Mouse (Mus musculus) cerebellum, adult 2 months (tissue): ENCODE results near the gene Btg1-ps2. TPM values are rescaled to one million over a fixed set of nuclear protein-coding genes. Genes with fewer than 3 reads are reported as not detected.
A peak's percentile ranks its signal among the peaks of the same experiment; 100 is the strongest.
"Not testable (repeated sequence)": the region's sequence is repeated elsewhere in the genome, so short reads cannot be mapped to it uniquely, and the experiment has no call there.

ENCODE experiments used
- DNase-seq, 2 experiments: peaks; one replicate each; pipeline ENCODE4 v3.0.0; 2021
- H3K27ac ChIP-seq: fragments of 200-500 bp; 2 replicates; pipeline ENCODE4 v1.5.1; 2012; ENCODE audit warnings: low read length, control low read depth, inconsistent platforms; ENCODE audit not compliant: insufficient read depth
- H3K27me3 ChIP-seq: fragments of 200-500 bp; 2 replicates; pipeline ENCODE4 v1.6.1; 2012; ENCODE audit warnings: inconsistent platforms, mild to moderate bottlenecking, low read length, moderate library complexity; ENCODE audit not compliant: control insufficient read depth, insufficient read depth
- H3K4me1 ChIP-seq: fragments of 200-500 bp; 2 replicates; pipeline ENCODE4 v1.6.1; 2011; ENCODE audit warnings: low read length; ENCODE audit not compliant: control insufficient read depth, insufficient read depth
- H3K4me3 ChIP-seq: fragments of 200-500 bp; replicated peaks from 2 replicates; pipeline ENCODE3; 2011; ENCODE audit warnings: mild to moderate bottlenecking, low read depth, low read length, control low read depth; ENCODE audit not compliant: insufficient read depth
- CTCF ChIP-seq: fragments of 200-500 bp; IDR thresholded peaks from 2 replicates; pipeline ENCODE4 v1.5.1; 2011; ENCODE audit warnings: low read depth, mild to moderate bottlenecking, control low read depth, low read length, moderate library complexity, borderline replicate concordance; ENCODE audit not compliant: insufficient read depth
- POLR2A ChIP-seq: fragments of 200-500 bp; IDR thresholded peaks from 2 replicates; pipeline ENCODE4 v1.6.1; 2011; ENCODE audit warnings: low read length, control low read depth, borderline replicate concordance; ENCODE audit not compliant: insufficient read depth
- WGBS: fragments of 180-500 bp; shearing (Covaris S2); methylation state at CpG from one replicate; pipeline ENCODE4 v1.1.7; 2018; 5-methylcytosine and 5-hydroxymethylcytosine counted together
- polyA plus RNA-seq: library from polyadenylated mRNA; depleted of rRNA; stranded (reverse); fragments of >200 nt; gene quantifications from 2 replicates; pipeline ENCODE4 v1.2.3, GENCODE M21; 2012; rRNA removed

Btg1-ps2 gene
- not detected in 2 replicates for polyA plus RNA-seq

DNA sequence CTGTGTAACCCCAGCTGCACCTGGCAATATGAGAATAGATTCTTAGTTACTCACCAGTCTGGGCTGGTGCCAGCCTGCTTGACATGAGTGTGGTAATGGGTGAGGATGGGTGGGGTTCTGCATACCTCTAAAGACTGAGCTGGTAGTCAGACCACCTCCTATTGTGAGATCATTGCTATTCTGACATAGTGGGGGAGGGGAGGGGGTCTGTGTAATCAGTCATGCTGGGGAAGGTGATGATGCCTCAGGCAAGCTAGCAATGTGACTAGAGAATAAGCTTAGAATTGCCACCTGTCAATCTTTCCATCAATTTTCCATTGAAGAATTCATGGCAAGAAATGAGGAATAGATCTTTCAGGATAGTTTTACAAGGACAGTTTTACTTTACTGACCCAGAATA is at the start of gene Btg1-ps2:
Gene Btg1-ps2, minus strand, starts transcription at position 101 of the 400 bp plus-strand sequence.
- H3K4me3 ChIP-seq, H3K27ac ChIP-seq, H3K4me1 ChIP-seq, DNase-seq, H3K27me3 ChIP-seq: not testable (repeated sequence)

DNA sequence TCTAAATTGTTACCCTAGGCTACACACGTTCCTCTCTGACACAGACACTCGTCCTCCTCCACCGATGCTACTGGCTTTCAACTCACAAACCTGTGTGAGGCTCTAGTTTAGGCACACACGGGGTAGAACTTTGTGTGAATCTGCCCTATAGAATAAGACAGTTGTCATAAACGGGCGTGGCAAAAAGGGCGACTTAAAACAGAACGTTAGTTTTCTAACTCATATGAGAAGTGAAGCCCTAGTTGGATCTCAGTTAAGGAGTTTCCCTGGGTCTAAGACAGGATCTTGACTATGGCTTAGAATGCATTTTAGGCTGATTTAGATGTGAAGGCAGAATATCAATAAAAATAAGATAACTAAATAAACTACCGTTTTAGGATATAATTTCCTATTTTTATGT is 42.1 kb upstream of the Btg1-ps2 start, which contains the start of gene Rhox11:
Gene Rhox11, minus strand, starts transcription at position 101 of the 400 bp plus-strand sequence.
- Histone ChIP-seq H3K27ac (no peak within 1 kb of the TSS), H3K4me1 (no peaks in the 10 kb centered on the region), H3K4me3 (no peak within 1 kb of the TSS), H3K27me3 (no peaks in the 10 kb centered on the region)
- TF ChIP-seq POLR2A, result no peak
- no peak for TF ChIP-seq CTCF
- no peak for DNase-seq
- WGBS, result 84% methylated on average over 9 of the region's 9 CpGs

DNA sequence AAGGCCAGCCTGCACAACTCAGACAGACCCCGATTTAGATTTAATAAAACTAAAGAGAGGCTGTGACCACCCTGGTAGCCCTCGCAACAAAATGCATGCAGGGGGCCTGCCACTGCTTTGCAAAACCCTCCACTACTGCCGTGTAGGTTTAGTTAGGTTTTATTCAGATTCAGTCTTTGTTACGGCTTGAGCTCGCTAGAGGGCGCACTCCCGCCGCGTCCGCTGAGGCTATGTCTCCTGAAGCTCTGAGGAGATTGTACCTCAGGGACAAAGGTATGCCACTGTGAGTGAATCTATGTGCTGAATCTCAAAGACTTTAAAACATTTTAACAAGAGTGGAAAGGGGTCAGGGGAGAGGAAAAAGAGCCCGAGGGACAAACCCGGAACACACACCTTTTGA is 41.3 kb upstream of the Btg1-ps2 start:
- TF ChIP-seq POLR2A (no peak), CTCF (peak; percentile 54)
- Histone ChIP-seq H3K4me3 (no peak overlapping the region), H3K27me3 (no peaks in the 10 kb centered on the region), H3K27ac (no peak overlapping the region), H3K4me1 (no peaks in the 10 kb centered on the region)
- DNase-seq, result peak; percentile 20 to 45
- WGBS, result 13% methylated on average over 12 of the region's 12 CpGs

DNA sequence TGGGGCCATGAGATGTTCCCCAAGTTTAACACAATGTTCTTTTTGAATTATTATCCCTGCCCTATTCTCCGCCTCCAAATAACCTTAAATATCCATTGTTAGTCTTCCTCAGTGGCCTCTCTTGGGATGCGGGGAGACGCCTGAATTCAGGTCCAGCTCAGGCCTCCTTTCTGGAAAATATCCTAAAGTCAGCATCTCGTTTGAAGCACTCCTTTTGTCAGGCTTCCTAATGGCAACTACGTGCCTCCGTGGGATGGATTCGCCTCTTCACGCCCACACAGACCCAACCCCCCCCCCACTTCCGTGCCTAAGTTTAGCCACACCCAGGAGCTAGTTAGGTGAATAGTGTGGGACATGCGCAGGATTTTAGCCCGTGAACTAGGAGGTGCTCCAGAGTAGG is 23.3 kb upstream of the Btg1-ps2 start, which contains the start of gene Rhox10:
Gene Rhox10, plus strand, starts transcription at position 301 of the 400 bp plus-strand sequence.
- H3K27ac ChIP-seq, result no peak within 1 kb of the TSS
- no peak within 1 kb of the TSS for H3K4me3 ChIP-seq
- no peak for DNase-seq
- H3K27me3 ChIP-seq, result no peaks in the 10 kb centered on the region
- TF ChIP-seq CTCF, result no peak
- no peak for TF ChIP-seq POLR2A
- no peaks in the 10 kb centered on the region for H3K4me1 ChIP-seq
- 89% methylated on average over 11 of the region's 11 CpGs for WGBS

DNA sequence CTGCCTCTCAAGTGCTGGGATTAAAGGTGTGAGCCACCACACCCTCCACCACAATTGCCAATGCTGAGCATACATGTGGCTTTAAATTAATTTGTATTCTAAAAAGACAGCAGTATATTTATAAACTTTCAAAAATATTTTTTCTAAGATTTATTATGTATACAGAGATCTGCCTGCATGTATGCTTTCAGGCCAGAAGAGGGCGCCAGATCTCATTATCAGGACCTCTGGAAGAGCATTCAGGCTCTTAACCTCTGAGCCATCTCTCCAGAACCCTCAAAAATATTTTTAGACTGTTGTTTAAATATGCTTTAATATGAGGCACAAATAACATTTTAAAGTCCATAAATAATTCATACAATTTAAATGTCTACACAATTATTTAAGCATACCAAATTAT is 18.6 kb upstream of the Btg1-ps2 start:
- no peak for DNase-seq
- WGBS, result 0% methylated on average over 1 of the region's 1 CpGs
- TF ChIP-seq POLR2A (no peak), CTCF (peak; percentile 20; the same call in 1 of the 2 replicates)
- Histone ChIP-seq H3K27me3 (no peaks in the 10 kb centered on the region), H3K27ac (no peak overlapping the region), H3K4me3 (no peak overlapping the region), H3K4me1 (no peaks in the 10 kb centered on the region)

DNA sequence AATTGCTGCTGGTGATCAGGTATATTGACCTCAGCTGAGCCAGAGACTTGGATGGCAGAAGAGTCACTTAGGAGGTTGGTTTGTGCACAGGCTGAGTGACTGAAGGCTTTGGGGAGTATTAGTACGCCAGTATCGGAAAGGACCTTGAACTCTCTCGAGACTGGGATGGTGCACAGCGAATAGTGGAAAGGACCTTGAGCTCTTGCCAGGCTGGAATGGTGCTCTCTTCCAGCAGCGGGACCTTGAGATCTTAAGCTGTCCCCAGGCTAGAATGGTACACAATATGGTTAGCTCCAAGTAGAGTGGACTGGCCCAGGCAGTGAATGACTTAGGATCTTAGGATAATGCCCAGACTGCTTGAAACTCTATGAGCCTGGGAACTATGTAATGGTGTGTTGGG is 3.2 kb downstream of the Btg1-ps2 start:
- no peaks in the 10 kb centered on the region for H3K4me1 ChIP-seq
- H3K27me3 ChIP-seq, result no peaks in the 10 kb centered on the region
- DNase-seq, result no peak
- no peak overlapping the region for H3K4me3 ChIP-seq
- 94% methylated on average over 5 of the region's 5 CpGs for WGBS
- H3K27ac ChIP-seq, result no peak overlapping the region
- TF ChIP-seq POLR2A (no peak), CTCF (no peak)

DNA sequence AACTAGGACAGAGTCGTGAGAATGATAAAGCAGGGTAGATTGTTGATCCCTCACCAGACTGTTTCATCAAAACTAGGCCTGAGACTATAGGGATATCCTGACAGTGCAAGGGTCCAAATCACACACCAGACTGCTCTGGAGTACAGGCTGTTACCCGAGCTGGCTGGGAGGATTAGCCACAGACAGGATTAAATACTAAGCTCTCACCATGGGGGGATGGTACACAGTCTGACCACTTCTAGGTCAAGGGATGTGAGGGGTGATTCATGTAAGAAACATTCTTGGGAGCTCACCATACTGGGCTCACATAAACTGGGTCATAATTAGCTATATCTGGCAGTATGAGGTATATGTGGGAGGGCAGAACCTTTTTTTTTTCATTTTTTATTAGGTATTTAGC is 9.1 kb downstream of the Btg1-ps2 start:
- H3K27ac ChIP-seq, result no peak overlapping the region
- 70% methylated on average over 2 of the region's 2 CpGs for WGBS
- H3K27me3 ChIP-seq, result no peaks in the 10 kb centered on the region
- no peak overlapping the region for H3K4me3 ChIP-seq
- H3K4me1 ChIP-seq, result no peaks in the 10 kb centered on the region
- no peak for DNase-seq
- TF ChIP-seq POLR2A, result no peak
- TF ChIP-seq CTCF, result no peak

DNA sequence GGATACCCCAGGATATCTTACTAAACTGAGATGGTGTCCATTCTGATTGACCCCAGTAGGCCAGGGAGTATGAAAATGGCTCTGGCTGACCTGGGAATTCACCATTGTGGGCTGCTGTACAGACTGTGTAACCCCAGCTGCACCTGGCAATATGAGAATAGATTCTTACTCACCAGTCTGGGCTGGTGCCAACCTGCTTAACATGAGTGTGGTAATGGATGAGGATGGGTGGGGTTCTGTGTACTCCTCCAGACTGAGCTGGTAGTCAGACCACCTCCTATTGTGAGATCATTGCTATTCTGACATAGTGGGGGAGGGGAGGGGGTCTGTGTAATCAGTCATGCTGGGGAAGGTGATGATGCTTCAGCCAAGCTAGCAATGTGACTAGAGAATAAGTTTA is 24.3 kb downstream of the Btg1-ps2 start, which contains the start of gene Btg1-ps1:
Gene Btg1-ps1, minus strand, starts transcription at position 219 of the 400 bp plus-strand sequence.
- H3K27me3 ChIP-seq, H3K4me1 ChIP-seq, H3K27ac ChIP-seq, DNase-seq, H3K4me3 ChIP-seq: not testable (repeated sequence)

DNA sequence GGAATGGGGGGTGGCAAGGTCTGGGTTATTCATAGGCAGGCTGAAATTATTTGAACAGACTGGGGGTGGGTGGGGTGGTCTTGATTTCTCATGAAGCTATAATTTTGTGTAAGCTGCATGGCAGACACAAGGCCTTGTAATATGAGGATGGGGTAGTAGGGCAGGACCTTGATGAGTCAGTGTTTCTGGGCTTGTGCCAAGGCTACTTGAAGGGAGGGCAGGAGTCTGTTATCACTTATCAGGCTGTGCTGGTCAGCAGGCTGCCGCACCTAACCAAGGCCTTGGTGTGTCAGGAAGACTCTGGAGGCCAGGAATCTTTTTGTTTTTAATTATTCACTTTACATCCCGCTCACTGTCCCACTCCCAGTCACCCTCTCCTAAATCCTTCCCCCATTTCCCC is 34.2 kb downstream of the Btg1-ps2 start:
- no peak for DNase-seq

More for the DNA sequence above, 34.2 kb downstream of the Btg1-ps2 start:
- H3K27ac ChIP-seq, result no peak overlapping the region
- TF ChIP-seq CTCF, result no peak
- TF ChIP-seq POLR2A, result no peak
- H3K4me1 ChIP-seq, result no peaks in the 10 kb centered on the region
- H3K4me3 ChIP-seq, result no peak overlapping the region
- H3K27me3 ChIP-seq, result no peaks in the 10 kb centered on the region
- 97% methylated on average over 2 of the region's 2 CpGs for whole genome bisulfite sequencing

Other genes starting within 250 kb of the Btg1-ps2 start
- 0.33 TPM in 1 of 2 replicates, not detected in the other for gene Rhox5, start 238.3 kb downstream of the Btg1-ps2 start, polyA plus RNA-seq
- gene Rhox6, start 216.2 kb downstream of the Btg1-ps2 start, polyA plus RNA-seq, result 0.10 TPM in 1 of 2 replicates, not detected in the other
- gene Rhox7a, start 211.4 kb downstream of the Btg1-ps2 start, polyA plus RNA-seq, result not detected in 2 replicates
- gene Rhox8, start 164.2 kb downstream of the Btg1-ps2 start, polyA plus RNA-seq, result not detected in 2 replicates
- not detected in 2 replicates for gene Rhox7b, start 145.9 kb downstream of the Btg1-ps2 start, polyA plus RNA-seq
- not detected in 2 replicates for gene Rhox9, start 141.3 kb downstream of the Btg1-ps2 start, polyA plus RNA-seq
- not detected in 2 replicates for gene Btg1-ps1, start 24.3 kb downstream of the Btg1-ps2 start, polyA plus RNA-seq
- gene Rhox10, start 23.4 kb upstream of the Btg1-ps2 start, polyA plus RNA-seq, result not detected in 2 replicates
- gene Rhox11, start 42.0 kb upstream of the Btg1-ps2 start, polyA plus RNA-seq, result not detected in 2 replicates
- not detected in 2 replicates for gene Rhox12, start 67.8 kb upstream of the Btg1-ps2 start, polyA plus RNA-seq
- not detected in 2 replicates for gene Rhox13, start 78.1 kb upstream of the Btg1-ps2 start, polyA plus RNA-seq
- 7.9 and 9.8 TPM in 2 replicates for gene Zbtb33, start 146.7 kb upstream of the Btg1-ps2 start, polyA plus RNA-seq
- gene Tmem255a, start 209.3 kb upstream of the Btg1-ps2 start, polyA plus RNA-seq, result 44.8 and 51.5 TPM in 2 replicates